Mouse (Mus musculus) ES-E14 (cell line): Measurements from ENCODE around the gene Dhx16.
A peak's percentile ranks its signal among the peaks of the same experiment; 100 is the strongest.

Experiments
- HCFC1 ChIP-seq: IDR thresholded peaks from 2 replicates; pipeline ENCODE4 v1.6.1; 2012; ENCODE audit warnings: low read length, inconsistent platforms, borderline replicate concordance; ENCODE audit not compliant: insufficient read depth
- MAFK ChIP-seq: IDR thresholded peaks from 2 replicates; pipeline ENCODE4 v1.6.1; 2014; ENCODE audit warnings: mild to moderate bottlenecking, low read depth, low read length, inconsistent platforms; ENCODE audit not compliant: insufficient read depth
- ZC3H11A ChIP-seq: IDR thresholded peaks from 2 replicates; pipeline ENCODE4 v1.6.1; 2012; ENCODE audit warnings: low read depth, mild to moderate bottlenecking, inconsistent platforms, low read length, borderline replicate concordance
- ZNF384 ChIP-seq: IDR thresholded peaks from 2 replicates; pipeline ENCODE4 v1.6.1; 2012; ENCODE audit warnings: low read depth, low read length, inconsistent platforms

GRCm38 (mm10) chr17:35838570-35838969 is 41.0 kb upstream of the Dhx16 start:
- TF ChIP-seq ZC3H11A (no peak), MAFK (peak; percentile 66; the same call in 1 of the 2 replicates), HCFC1 (no peak), ZNF384 (no peak)
